9 mouse cellular contexts compared by ENCODE assay signal in genomic region chr19:37795552-37796343, GRCm38 (mm10).
A peak's percentile ranks its signal among the peaks of the same experiment; 100 is the strongest.
DNase-seq lines count a peak whose midpoint lies in the region; ATAC-seq lines count a peak whose summit lies in the region.
"Had no signal": no experiment of that assay in that cellular context is flagged by ENCODE, and none has a peak within 500 bp of the region (broad histone marks: within the 10 kb centered on the region; RNA-seq: fewer than 3 reads in every experiment).

No protein-coding gene starts in this region.

- H3K9me3 ChIP-seq in lung, embryonic 16.5 days (ENCODE audit: control insufficient read depth, low read length), result no peaks in the 10 kb centered on the region
- no peaks in the 10 kb centered on the region for H3K9me3 ChIP-seq in midbrain, embryonic 16.5 days (replicated peaks; ENCODE audit: control insufficient read depth, low read length, poor library complexity, severe bottlenecking)
- H3K9me3 ChIP-seq: midbrain, embryonic 12.5 days had no signal

- H3K9ac ChIP-seq in lung, embryonic 16.5 days (ENCODE audit: low read length), result no peak overlapping the region
- H3K9ac ChIP-seq in midbrain, embryonic 16.5 days (ENCODE audit: low read depth, low read length), result no peak overlapping the region
- H3K9ac ChIP-seq: midbrain, embryonic 12.5 days had no signal

- no peaks in the 10 kb centered on the region for H3K36me3 ChIP-seq in lung, embryonic 16.5 days (ENCODE audit: control insufficient read depth, insufficient read depth, low read length)
- no peaks in the 10 kb centered on the region for H3K36me3 ChIP-seq in midbrain, embryonic 16.5 days (ENCODE audit: control insufficient read depth, insufficient read depth, low read length)
- H3K36me3 ChIP-seq: midbrain, embryonic 12.5 days had no signal

- intact Hi-C loops in left cerebral cortex, postnatal 14 days (cut with DNase I), result no loop called here

- no peak overlapping the region for H3K4me3 ChIP-seq in lung, embryonic 16.5 days (ENCODE audit: low read length)
- H3K4me3 ChIP-seq in midbrain, embryonic 16.5 days (ENCODE audit: low read depth, low read length), result no peak overlapping the region
- H3K4me3 ChIP-seq: midbrain, embryonic 12.5 days had no signal

- no peaks in the 10 kb centered on the region for H3K27me3 ChIP-seq in lung, embryonic 16.5 days (ENCODE audit: control insufficient read depth, insufficient read depth, low read depth, low read length)
- H3K27me3 ChIP-seq in midbrain, embryonic 16.5 days (ENCODE audit: control insufficient read depth, insufficient read depth, low read depth, low read length), result no peaks in the 10 kb centered on the region; the same call in 1 of the 2 replicates

- ATAC-seq in lung, embryonic 16.5 days (ENCODE audit: low read depth), result peak; percentile 31; the same call in 1 of the 2 replicates
- ATAC-seq in midbrain, embryonic 16.5 days, result no peak

- DNase-seq in adrenal gland, postnatal 10 days, result peak; percentile 8
- DNase-seq in adrenal gland, adult 18-20 months (ENCODE audit: low spot score in 2 of 2), result no peak
- DNase-seq in lung, adult 18-20 months, result no peak
- peak; percentile 44 for DNase-seq in gastrocnemius, postnatal 10 days
- DNase-seq in kidney, postnatal 25 days, result peak; percentile 74 to 85
- no peak for DNase-seq in left cerebral cortex, postnatal 14 days (ENCODE audit: low spot score in 2 of 2)

- 68% methylated on average over 18 of the region's 18 CpGs for WGBS in lung, embryonic 16.5 days
- WGBS in midbrain, embryonic 16.5 days, result 92% methylated on average over 18 of the region's 18 CpGs

- H3K27ac ChIP-seq in lung, embryonic 16.5 days (ENCODE audit: low read length), result no peak overlapping the region
- H3K27ac ChIP-seq in midbrain, embryonic 16.5 days (ENCODE audit: low read length), result no peak overlapping the region
- H3K27ac ChIP-seq: midbrain, embryonic 12.5 days had no signal

- no peak overlapping the region for H3K4me2 ChIP-seq in lung, embryonic 16.5 days (ENCODE audit: low read depth, low read length)
- no peak overlapping the region for H3K4me2 ChIP-seq in midbrain, embryonic 16.5 days (ENCODE audit: low read length)
- H3K4me2 ChIP-seq: midbrain, embryonic 12.5 days had no signal

- H3K4me1 ChIP-seq in lung, embryonic 16.5 days (replicated peaks; ENCODE audit: control insufficient read depth, insufficient read depth, low read length), result 0 out of 2 replicates have a peak, but pooled peaks cover 2% of the 10 kb centered on the region
- peaks cover 3% of the 10 kb centered on the region; the same call in 1 of the 2 replicates for H3K4me1 ChIP-seq in midbrain, embryonic 16.5 days (ENCODE audit: control insufficient read depth, insufficient read depth, low read length)

Comparison
In these comparisons a context has a peak if more than half of its experiments do, and no peak if none do; other contexts are left out.
1. DNase-seq: peak in adrenal gland, postnatal 10 days (single experiment), gastrocnemius, postnatal 10 days (single experiment) and kidney, postnatal 25 days (2 of 2); none in adrenal gland, adult 18-20 months (0 of 2), lung, adult 18-20 months (0 of 2) and left cerebral cortex, postnatal 14 days (0 of 2).